Mouse (Mus musculus) midbrain, embryonic 11.5 days (tissue): ENCODE data around the gene Ulk4. TPM values are rescaled to one million over a fixed set of nuclear protein-coding genes. Genes with fewer than 3 reads are reported as not detected.

Experiments used
- ATAC-seq: fragments of 200-750 bp; cut with Nextera tagmentation; 2 replicates; pipeline ENCODE4 v1.8.0; 2017; ENCODE audit warnings: moderate TSS enrichment, moderate library complexity; ENCODE audit not compliant: low FRiP score
- DNase-seq: peaks from one replicate; pipeline ENCODE4 v3.0.0; 2015; ENCODE audit warnings: low spot score; ENCODE audit errors: missing footprints
- H3K27ac ChIP-seq: fragments of 300-500 bp; sonication (generic); 2 replicates; pipeline ENCODE4 v1.5.1; 2014; ENCODE audit warnings: low read depth, low read length
- H3K27me3 ChIP-seq: fragments of 300-500 bp; sonication (generic); 2 replicates; pipeline ENCODE4 v1.6.1; 2014; ENCODE audit warnings: mild to moderate bottlenecking, low read length, moderate library complexity, mixed read lengths; ENCODE audit not compliant: control insufficient read depth, insufficient read depth
- H3K36me3 ChIP-seq: fragments of 300-500 bp; sonication (generic); 2 replicates; pipeline ENCODE4 v1.6.1; 2014; ENCODE audit warnings: mild to moderate bottlenecking, low read length, moderate library complexity, mixed read lengths; ENCODE audit not compliant: control insufficient read depth, insufficient read depth
- H3K4me1 ChIP-seq: fragments of 300-500 bp; sonication (generic); 2 replicates; pipeline ENCODE4 v1.6.1; 2014; ENCODE audit warnings: low read length; ENCODE audit not compliant: control insufficient read depth, insufficient read depth
- H3K4me2 ChIP-seq: fragments of 300-500 bp; sonication (generic); 2 replicates; pipeline ENCODE4 v1.6.1; 2014; ENCODE audit warnings: mild to moderate bottlenecking, moderate library complexity
- H3K4me3 ChIP-seq: fragments of 300-500 bp; sonication (generic); 2 replicates; pipeline ENCODE4 v1.5.1; 2014; ENCODE audit warnings: low read depth, low read length
- H3K9ac ChIP-seq: fragments of 300-500 bp; sonication (generic); 2 replicates; pipeline ENCODE4 v1.6.1; 2014; ENCODE audit warnings: low read length
- H3K9me3 ChIP-seq: fragments of 300-500 bp; sonication (generic); 2 replicates; pipeline ENCODE4 v1.6.1; 2016; ENCODE audit warnings: low read length; ENCODE audit not compliant: control insufficient read depth
- WGBS: fragments of 180-500 bp; shearing (Covaris S2); extraction: QIAGEN DNeasy Blood & Tissue Kit; methylation state at CpG from one replicate; pipeline ENCODE4 v1.1.7; 2014; 5-methylcytosine and 5-hydroxymethylcytosine counted together
- polyA plus RNA-seq: library from polyadenylated mRNA; unstranded; fragments of >200 nt; fragmentation: Nextera tagmentation; extraction: Ambion mirVana; gene quantifications from 2 replicates; pipeline ENCODE4 v1.2.1, GENCODE M21; 2014

The Ulk4 gene
- polyA plus RNA-seq, 1 experiment from 2014 or later = 210 TPM

- ATAC-seq (no peak), DNase-seq (no peak)
- H3K27me3 ChIP-seq = no peaks in the 10 kb centered on the region
- 89% methylated on average over 8 of the region's 8 CpGs for WGBS
- no peak overlapping the region for H3K4me2 ChIP-seq
- no peak overlapping the region for H3K27ac ChIP-seq
- 0 out of 2 replicates have a peak, but pooled peaks cover 2% of the 10 kb centered on the region for H3K4me1 ChIP-seq
- H3K4me3 ChIP-seq = no peak overlapping the region
- H3K36me3 ChIP-seq = no peaks in the 10 kb centered on the region
- H3K9me3 ChIP-seq = no peaks in the 10 kb centered on the region
- no peak overlapping the region for H3K9ac ChIP-seq
Measured at GRCm38 (mm10) chr9:121128934-121129333, 148.1 kb downstream of the Ulk4 start.

GRCm38 (mm10) chr9:121127025-121127424 is 150.0 kb downstream of the Ulk4 start:
- DNase-seq = no peak

GRCm38 (mm10) chr9:121124705-121125104 is 152.3 kb downstream of the Ulk4 start:
- no peak for DNase-seq
- H3K4me1 ChIP-seq = 0 out of 2 replicates have a peak, but pooled peaks cover 2% of the 10 kb centered on the region
- H3K9ac ChIP-seq = no peak overlapping the region
- no peaks in the 10 kb centered on the region for H3K9me3 ChIP-seq
- no peak for ATAC-seq
- H3K27me3 ChIP-seq = no peaks in the 10 kb centered on the region
- no peaks in the 10 kb centered on the region for H3K36me3 ChIP-seq
- no peak overlapping the region for H3K27ac ChIP-seq
- no peak overlapping the region for H3K4me2 ChIP-seq
- 85% methylated on average over 8 of the region's 8 CpGs for WGBS
- no peak overlapping the region for H3K4me3 ChIP-seq

More at GRCm38 (mm10) chr9:121127025-121127424, 150.0 kb downstream of the Ulk4 start:
- no peak overlapping the region for H3K4me2 ChIP-seq
- no peak for ATAC-seq
- no peaks in the 10 kb centered on the region for H3K27me3 ChIP-seq
- no peak overlapping the region for H3K27ac ChIP-seq
- H3K4me3 ChIP-seq = no peak overlapping the region
- no peaks in the 10 kb centered on the region for H3K36me3 ChIP-seq
- H3K4me1 ChIP-seq = 0 out of 2 replicates have a peak, but pooled peaks cover 2% of the 10 kb centered on the region
- H3K9ac ChIP-seq = no peak overlapping the region
- WGBS = 60% methylated on average over 2 of the region's 2 CpGs
- no peaks in the 10 kb centered on the region for H3K9me3 ChIP-seq

GRCm38 (mm10) chr9:121122039-121122438 is 155.0 kb downstream of the Ulk4 start:
- Histone ChIP-seq H3K27ac (no peak overlapping the region), H3K27me3 (no peaks in the 10 kb centered on the region), H3K4me1 (0 out of 2 replicates have a peak, but pooled peaks cover under 1% of the 10 kb centered on the region), H3K9ac (no peak overlapping the region), H3K4me2 (no peak overlapping the region), H3K36me3 (no peaks in the 10 kb centered on the region), H3K9me3 (no peaks in the 10 kb centered on the region), H3K4me3 (no peak overlapping the region)
- WGBS = 76% methylated on average over 5 of the region's 5 CpGs
- no peak for ATAC-seq
- DNase-seq = peak; percentile 57

- Histone ChIP-seq H3K4me3 (no peak overlapping the region), H3K27me3 (no peaks in the 10 kb centered on the region), H3K27ac (no peak overlapping the region), H3K4me2 (no peak overlapping the region), H3K36me3 (no peaks in the 10 kb centered on the region), H3K4me1 (no peaks in the 10 kb centered on the region), H3K9me3 (no peaks in the 10 kb centered on the region), H3K9ac (no peak overlapping the region)
- ATAC-seq (no peak), DNase-seq (no peak)
- WGBS = 82% methylated on average over 4 of the region's 4 CpGs
Measured at GRCm38 (mm10) chr9:121117936-121118335, 159.1 kb downstream of the Ulk4 start.

- H3K9ac ChIP-seq = no peak overlapping the region
- no peak for DNase-seq
- no peak for ATAC-seq
- 55% methylated on average over 1 of the region's 1 CpGs for WGBS
- H3K9me3 ChIP-seq = no peaks in the 10 kb centered on the region
- no peaks in the 10 kb centered on the region for H3K36me3 ChIP-seq
- no peak overlapping the region for H3K4me3 ChIP-seq
- no peaks in the 10 kb centered on the region for H3K27me3 ChIP-seq
- H3K27ac ChIP-seq = no peak overlapping the region
- no peaks in the 10 kb centered on the region for H3K4me1 ChIP-seq
- no peak overlapping the region for H3K4me2 ChIP-seq
Measured at GRCm38 (mm10) chr9:121112131-121112530, 164.9 kb downstream of the Ulk4 start.

- no peak overlapping the region for H3K27ac ChIP-seq
- no peaks in the 10 kb centered on the region for H3K36me3 ChIP-seq
- ATAC-seq = peak; percentile 58
Measured at GRCm38 (mm10) chr9:121108110-121108509, 168.9 kb downstream of the Ulk4 start.

GRCm38 (mm10) chr9:121107643-121108042 is 169.4 kb downstream of the Ulk4 start:
- H3K36me3 ChIP-seq = no peaks in the 10 kb centered on the region
- H3K4me3 ChIP-seq = no peak overlapping the region
- H3K9me3 ChIP-seq = no peaks in the 10 kb centered on the region
- no peak overlapping the region for H3K27ac ChIP-seq
- no peak for DNase-seq
- ATAC-seq = no peak
- no peak overlapping the region for H3K4me2 ChIP-seq
- no peaks in the 10 kb centered on the region for H3K4me1 ChIP-seq
- no peaks in the 10 kb centered on the region for H3K27me3 ChIP-seq
- no peak overlapping the region for H3K9ac ChIP-seq
- WGBS = 70% methylated on average over 5 of the region's 5 CpGs

More at GRCm38 (mm10) chr9:121108110-121108509, 168.9 kb downstream of the Ulk4 start:
- no peak overlapping the region for H3K4me2 ChIP-seq
- 18% methylated on average over 10 of the region's 10 CpGs for WGBS
- H3K9ac ChIP-seq = no peak overlapping the region
- peak; percentile 100 for DNase-seq
- H3K27me3 ChIP-seq = no peaks in the 10 kb centered on the region
- no peak overlapping the region for H3K4me3 ChIP-seq
- no peaks in the 10 kb centered on the region for H3K4me1 ChIP-seq
- H3K9me3 ChIP-seq = no peaks in the 10 kb centered on the region

- no peak overlapping the region for H3K27ac ChIP-seq
- ATAC-seq = no peak
- H3K4me3 ChIP-seq = no peak overlapping the region
- H3K9ac ChIP-seq = no peak overlapping the region
- DNase-seq = no peak
- no peak overlapping the region for H3K4me2 ChIP-seq
- no peaks in the 10 kb centered on the region for H3K4me1 ChIP-seq
- H3K27me3 ChIP-seq = no peaks in the 10 kb centered on the region
- no peaks in the 10 kb centered on the region for H3K9me3 ChIP-seq
- no peaks in the 10 kb centered on the region for H3K36me3 ChIP-seq
- 17% methylated on average over 11 of the region's 11 CpGs for WGBS
Measured at GRCm38 (mm10) chr9:121107101-121107500, 169.9 kb downstream of the Ulk4 start.
